Mouse (Mus musculus) neural tube, embryonic 15.5 days (tissue): ENCODE data around the gene Gm8947. TPM values are rescaled to one million over a fixed set of nuclear protein-coding genes. Genes with fewer than 3 reads are reported as not detected.
"Not testable (repeated sequence)": the region's sequence is repeated elsewhere in the genome, so short reads cannot be mapped to it uniquely, and the experiment has no call there.

Experiments used
- ATAC-seq: fragments of 200-750 bp; cut with Nextera tagmentation; 2 replicates; pipeline ENCODE4 v1.8.0; 2017; ENCODE audit warnings: mild to moderate bottlenecking, moderate TSS enrichment, moderate library complexity; ENCODE audit not compliant: low FRiP score
- H3K27ac ChIP-seq: fragments of 300-500 bp; sonication (generic); replicated peaks from 2 replicates; pipeline ENCODE4 v1.5.1; 2015; ENCODE audit warnings: mild to moderate bottlenecking, inconsistent platforms
- H3K27me3 ChIP-seq: fragments of 300-500 bp; sonication (generic); replicated peaks from 2 replicates; pipeline ENCODE4 v1.6.1; 2015; ENCODE audit warnings: inconsistent platforms
- H3K36me3 ChIP-seq: fragments of 300-500 bp; sonication (generic); 2 replicates; pipeline ENCODE4 v1.6.1; 2015; ENCODE audit warnings: inconsistent platforms
- H3K4me1 ChIP-seq: fragments of 300-500 bp; sonication (generic); 2 replicates; pipeline ENCODE4 v1.6.1; 2015; ENCODE audit warnings: inconsistent platforms
- H3K4me2 ChIP-seq: fragments of 300-500 bp; sonication (generic); 2 replicates; pipeline ENCODE4 v1.6.1; 2015; ENCODE audit warnings: inconsistent platforms, mild to moderate bottlenecking, moderate library complexity
- H3K4me3 ChIP-seq: fragments of 300-500 bp; sonication (generic); replicated peaks from 2 replicates; pipeline ENCODE4 v1.5.1; 2015; ENCODE audit warnings: mild to moderate bottlenecking, inconsistent platforms
- H3K9ac ChIP-seq: fragments of 300-500 bp; sonication (generic); replicated peaks from 2 replicates; pipeline ENCODE4 v1.6.1; 2015; ENCODE audit warnings: mild to moderate bottlenecking, inconsistent platforms
- H3K9me3 ChIP-seq: fragments of 300-500 bp; sonication (generic); replicated peaks from 2 replicates; pipeline ENCODE4 v1.6.1; 2016; ENCODE audit warnings: inconsistent platforms
- WGBS: fragments of 180-500 bp; shearing (Covaris S2); methylation state at CpG from one replicate; pipeline ENCODE4 v1.1.7; 2015; ENCODE audit warnings: mixed read lengths; 5-methylcytosine and 5-hydroxymethylcytosine counted together
- polyA plus RNA-seq: library from polyadenylated mRNA; unstranded; fragments of >200 nt; fragmentation: Nextera tagmentation; extraction: Ambion mirVana; gene quantifications from 2 replicates; pipeline ENCODE4 v1.2.1, GENCODE M21; 2015

Gene Gm8947
- polyA plus RNA-seq = not detected in 2 replicates

DNA sequence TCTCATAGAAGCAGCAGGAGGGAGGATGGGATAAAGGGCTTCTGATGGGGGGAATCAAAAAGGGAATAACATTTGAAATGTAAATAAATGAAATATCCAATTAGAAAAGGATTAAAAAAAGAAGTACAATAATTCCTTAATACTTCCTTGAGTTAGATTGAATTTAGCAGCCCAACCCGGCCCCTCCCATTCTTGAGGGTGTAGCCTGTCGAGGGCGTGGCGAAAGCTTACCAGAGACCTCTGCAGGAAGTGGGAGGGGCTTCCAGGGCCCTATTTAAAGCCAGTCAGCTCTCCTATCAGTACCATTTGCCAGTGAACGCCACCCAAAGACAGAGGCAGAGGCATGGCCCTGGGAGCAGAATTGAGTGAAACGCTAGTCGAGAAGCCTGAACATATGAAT lies at the start of gene Gm8947:
Gene Gm8947, plus strand, starts transcription at position 302 of the 400 bp plus-strand sequence.
- H3K27ac ChIP-seq, H3K27me3 ChIP-seq, H3K36me3 ChIP-seq, H3K4me2 ChIP-seq, H3K4me3 ChIP-seq, H3K4me1 ChIP-seq, ATAC-seq, H3K9me3 ChIP-seq, H3K9ac ChIP-seq: not testable (repeated sequence)
- no CpG with 5 or more reads among the region's 7 CpGs for WGBS

DNA sequence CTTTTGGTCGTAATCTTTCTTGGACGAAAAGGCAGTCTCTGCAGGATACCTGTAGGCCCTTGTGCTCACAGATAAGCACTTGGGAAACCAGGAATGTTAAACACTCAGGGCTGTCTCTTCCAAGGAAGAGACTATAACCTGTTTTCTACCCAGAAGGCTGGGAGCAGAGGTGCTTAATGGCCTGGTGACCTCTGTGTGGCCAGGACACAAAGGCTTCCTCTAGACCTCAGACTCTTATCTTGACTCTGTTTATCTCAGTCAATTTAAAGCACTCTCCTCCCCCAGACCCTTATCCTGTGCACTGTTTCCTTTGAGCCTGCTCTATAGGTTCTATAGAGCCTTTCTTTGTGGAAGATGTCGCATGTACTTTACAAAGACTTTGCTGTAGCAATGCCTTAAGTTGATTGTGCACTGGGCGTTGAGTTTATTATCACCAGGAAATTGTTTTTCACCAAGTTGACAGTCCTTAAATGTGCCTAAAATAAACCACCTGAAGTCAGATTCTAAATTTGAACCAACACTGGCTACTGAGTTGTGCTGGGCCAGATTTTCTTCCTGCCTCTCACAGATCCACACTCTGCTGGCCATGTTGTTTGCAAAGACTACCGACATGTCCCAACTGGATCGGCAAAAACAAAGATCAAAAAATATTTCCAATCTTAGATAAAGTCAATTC lies 47.6 kb upstream of the Gm8947 start:
- H3K4me3 ChIP-seq = no peak overlapping the region
- WGBS = 70% methylated on average over 6 of the region's 6 CpGs
- H3K27ac ChIP-seq = no peak overlapping the region
- no peaks in the 10 kb centered on the region for H3K27me3 ChIP-seq
- no peaks in the 10 kb centered on the region for H3K36me3 ChIP-seq
- no peak overlapping the region for H3K4me2 ChIP-seq
- ATAC-seq = no peak
- no peaks in the 10 kb centered on the region for H3K4me1 ChIP-seq
- H3K9ac ChIP-seq = no peak overlapping the region
- H3K9me3 ChIP-seq = no peaks in the 10 kb centered on the region

DNA sequence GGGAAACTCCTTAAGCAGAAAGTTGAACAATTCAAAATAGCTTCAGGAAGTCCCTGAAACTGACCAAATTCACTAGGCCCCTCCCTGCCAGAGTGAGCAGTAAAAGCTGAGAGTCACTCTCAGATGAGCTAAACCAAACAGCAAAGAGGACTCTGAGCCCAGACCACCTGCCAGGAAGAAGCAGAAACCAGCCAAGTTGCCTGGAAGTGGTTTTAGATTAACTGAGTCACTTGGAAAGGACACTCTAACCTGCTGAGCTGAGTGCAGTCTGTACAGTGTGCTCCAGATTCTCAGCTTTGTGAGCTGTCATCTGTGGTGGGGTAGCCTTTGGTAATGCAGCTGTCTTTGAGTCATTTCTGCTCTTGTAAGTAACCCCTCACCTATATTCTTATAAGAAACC lies 44.4 kb upstream of the Gm8947 start:
- Histone ChIP-seq H3K4me1 (no peaks in the 10 kb centered on the region), H3K4me2 (no peak overlapping the region), H3K27me3 (no peaks in the 10 kb centered on the region), H3K4me3 (no peak overlapping the region), H3K9me3 (no peaks in the 10 kb centered on the region), H3K36me3 (no peaks in the 10 kb centered on the region), H3K9ac (no peak overlapping the region), H3K27ac (no peak overlapping the region)
- ATAC-seq = no peak

DNA sequence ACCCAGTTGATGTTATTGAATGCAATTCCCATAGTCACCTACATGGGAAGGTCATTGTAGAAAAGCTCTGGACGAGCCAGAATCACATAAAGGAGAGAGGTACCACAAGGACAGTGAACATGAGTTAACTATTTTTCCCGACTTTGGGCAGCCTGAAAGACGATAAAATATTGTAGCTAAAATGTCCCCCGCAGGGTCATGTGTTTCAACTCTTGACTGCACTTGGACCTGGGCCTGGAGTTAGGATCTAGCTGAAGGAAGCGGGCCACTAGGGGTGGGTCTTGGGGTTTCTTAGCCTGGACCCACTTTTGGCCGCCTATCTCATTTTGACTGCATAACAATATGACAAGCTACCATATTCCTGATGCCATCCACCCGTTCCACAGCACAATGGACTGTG lies 42.0 kb upstream of the Gm8947 start:
- Histone ChIP-seq H3K9me3 (no peaks in the 10 kb centered on the region), H3K27ac (no peak overlapping the region), H3K27me3 (no peaks in the 10 kb centered on the region), H3K4me1 (no peaks in the 10 kb centered on the region), H3K4me3 (no peak overlapping the region), H3K36me3 (no peaks in the 10 kb centered on the region), H3K9ac (no peak overlapping the region), H3K4me2 (no peak overlapping the region)
- no peak for ATAC-seq
- WGBS = 96% methylated on average over 7 of the region's 7 CpGs

GRCm38 (mm10) chr1:151151089-151151488 lies 41.1 kb upstream of the Gm8947 start:
- no peak overlapping the region for H3K4me2 ChIP-seq
- no peak for ATAC-seq
- H3K4me1 ChIP-seq = no peaks in the 10 kb centered on the region
- H3K9ac ChIP-seq = no peak overlapping the region
- no peaks in the 10 kb centered on the region for H3K36me3 ChIP-seq
- no peaks in the 10 kb centered on the region for H3K9me3 ChIP-seq
- H3K4me3 ChIP-seq = no peak overlapping the region
- no peak overlapping the region for H3K27ac ChIP-seq
- H3K27me3 ChIP-seq = no peaks in the 10 kb centered on the region
- 77% methylated on average over 2 of the region's 2 CpGs for WGBS

GRCm38 (mm10) chr1:151153056-151153652 lies 39.0 kb upstream of the Gm8947 start:
- H3K9ac ChIP-seq = no peak overlapping the region
- no peaks in the 10 kb centered on the region for H3K27me3 ChIP-seq
- H3K27ac ChIP-seq = no peak overlapping the region
- H3K4me3 ChIP-seq = no peak overlapping the region
- 0 out of 2 replicates have a peak, but pooled peaks cover 2% of the 10 kb centered on the region for H3K4me1 ChIP-seq
- WGBS = 86% methylated on average over 6 of the region's 6 CpGs
- ATAC-seq = no peak
- H3K36me3 ChIP-seq = no peaks in the 10 kb centered on the region
- no peaks in the 10 kb centered on the region for H3K9me3 ChIP-seq
- H3K4me2 ChIP-seq = no peak overlapping the region

GRCm38 (mm10) chr1:151154131-151154530 lies 38.0 kb upstream of the Gm8947 start:
- H3K36me3 ChIP-seq, H3K27me3 ChIP-seq, H3K27ac ChIP-seq, H3K4me2 ChIP-seq, H3K4me3 ChIP-seq, ATAC-seq, H3K9ac ChIP-seq, H3K4me1 ChIP-seq, H3K9me3 ChIP-seq: not testable (repeated sequence)
- WGBS = 94% methylated on average over 9 of the region's 9 CpGs

DNA sequence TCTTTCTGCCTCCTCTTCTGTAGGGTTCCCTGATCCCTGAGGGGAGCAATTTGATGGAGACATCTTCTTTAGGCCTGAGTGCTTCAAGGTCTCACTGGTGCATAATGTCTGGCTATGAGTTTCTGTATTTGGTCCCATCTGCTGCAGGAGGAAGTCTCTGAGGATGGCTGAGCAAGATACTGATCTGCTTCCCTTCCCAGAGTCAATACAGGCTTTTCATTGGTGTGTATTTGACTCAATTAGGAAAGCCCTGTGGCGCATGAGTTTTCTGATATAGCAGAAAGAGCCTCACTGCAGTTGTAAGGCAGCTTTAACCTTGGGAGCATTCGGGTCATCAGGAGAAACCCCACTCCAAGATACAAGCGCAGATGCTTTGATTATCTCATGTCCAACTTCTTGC lies 36.0 kb upstream of the Gm8947 start:
- H3K27me3 ChIP-seq = no peaks in the 10 kb centered on the region
- H3K4me3 ChIP-seq = no peak overlapping the region
- no peak overlapping the region for H3K9ac ChIP-seq
- 96% methylated on average over 3 of the region's 3 CpGs for WGBS
- no peaks in the 10 kb centered on the region for H3K9me3 ChIP-seq
- H3K36me3 ChIP-seq = no peaks in the 10 kb centered on the region
- H3K27ac ChIP-seq = no peak overlapping the region
- H3K4me1 ChIP-seq = 0 out of 2 replicates have a peak, but pooled peaks cover 4% of the 10 kb centered on the region
- no peak overlapping the region for H3K4me2 ChIP-seq
- no peak for ATAC-seq

DNA sequence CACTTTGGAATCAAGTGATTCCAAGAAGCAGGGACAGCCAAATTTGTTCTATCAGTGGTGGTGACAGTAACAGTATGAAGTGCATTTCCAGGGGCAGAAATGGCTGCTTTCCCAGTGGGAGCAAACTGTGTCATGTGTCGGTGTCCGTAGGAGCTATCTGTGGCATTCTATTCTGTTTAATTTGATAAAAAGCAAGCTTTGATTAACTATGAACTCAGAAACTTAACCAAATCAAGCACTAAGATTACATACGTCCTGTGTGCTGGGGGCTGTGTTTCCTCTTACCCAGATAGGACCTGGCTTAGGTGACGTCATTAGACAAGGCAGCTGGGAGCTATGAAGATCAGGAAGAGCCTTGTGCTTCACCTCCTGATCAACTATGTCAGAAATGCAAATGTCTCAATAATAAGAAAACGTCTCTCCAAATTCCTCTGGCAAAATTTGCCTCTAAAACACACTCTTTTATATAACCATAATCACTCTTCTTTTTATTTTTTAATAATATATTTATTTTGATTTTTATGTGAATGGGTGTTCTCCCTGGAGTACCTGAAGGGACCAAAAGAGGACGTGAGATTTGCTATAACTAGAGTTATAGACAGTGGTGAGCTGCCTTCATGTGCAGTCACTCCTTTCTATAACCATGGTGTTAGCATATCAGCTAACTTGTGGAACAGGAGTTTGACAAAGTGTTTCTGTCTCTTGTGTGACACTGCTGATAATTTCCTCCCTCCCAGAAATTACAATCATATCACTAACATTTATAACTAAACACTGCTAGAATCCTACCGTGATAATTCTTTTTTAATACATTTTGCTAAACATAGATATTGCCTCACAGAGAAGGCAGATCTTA lies 35.2 kb upstream of the Gm8947 start:
- Histone ChIP-seq H3K9ac (no peak overlapping the region), H3K36me3 (no peaks in the 10 kb centered on the region), H3K4me1 (0 out of 2 replicates have a peak, but pooled peaks cover 4% of the 10 kb centered on the region), H3K27me3 (no peaks in the 10 kb centered on the region), H3K4me2 (no peak overlapping the region), H3K4me3 (no peak overlapping the region), H3K9me3 (no peaks in the 10 kb centered on the region), H3K27ac (no peak overlapping the region)
- ATAC-seq = no peak
- 79% methylated on average over 7 of the region's 7 CpGs for WGBS

- no peak for ATAC-seq
- 30% methylated on average over 9 of the region's 9 CpGs for WGBS
- Histone ChIP-seq H3K4me1 (0 out of 2 replicates have a peak, but pooled peaks cover 4% of the 10 kb centered on the region), H3K9me3 (no peaks in the 10 kb centered on the region), H3K27ac (no peak overlapping the region), H3K9ac (no peak overlapping the region), H3K36me3 (no peaks in the 10 kb centered on the region), H3K4me3 (no peak overlapping the region), H3K27me3 (no peaks in the 10 kb centered on the region), H3K4me2 (no peak overlapping the region)
Observed at GRCm38 (mm10) chr1:151157963-151158856, 34.0 kb upstream of the Gm8947 start.

DNA sequence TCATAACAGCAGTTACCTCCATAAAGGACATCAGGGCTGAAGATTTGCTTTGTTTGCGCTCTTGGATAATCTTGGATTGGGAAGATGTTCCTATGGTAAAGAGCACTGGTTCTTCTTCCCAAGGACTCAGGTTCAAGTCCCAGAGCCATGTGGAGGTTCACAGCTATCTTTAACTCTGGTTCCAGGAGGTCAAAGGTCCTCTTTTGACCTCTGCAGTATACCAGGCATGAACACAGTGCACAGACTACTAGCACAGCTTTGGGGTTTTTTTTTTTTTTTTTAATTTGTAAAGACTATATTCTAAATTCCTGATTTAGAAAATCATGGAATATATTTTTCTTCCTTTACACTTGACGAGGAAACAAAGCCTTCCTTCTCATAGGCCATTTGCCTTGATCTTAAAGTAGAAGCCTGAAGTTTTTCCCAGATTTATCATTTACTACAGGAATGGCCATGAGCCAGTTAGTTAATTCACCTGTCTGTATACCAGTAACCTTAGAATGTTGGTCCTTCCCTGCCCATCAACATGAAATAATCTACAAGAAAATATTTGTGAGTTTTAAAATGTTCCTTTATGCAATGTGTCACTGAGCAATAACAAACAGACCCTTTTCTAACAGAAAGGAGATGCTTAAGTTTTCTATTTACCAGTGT lies 33.2 kb upstream of the Gm8947 start:
- Histone ChIP-seq H3K4me2 (no peak overlapping the region), H3K36me3 (no peaks in the 10 kb centered on the region), H3K27ac (no peak overlapping the region), H3K27me3 (no peaks in the 10 kb centered on the region), H3K4me3 (no peak overlapping the region), H3K4me1 (0 out of 2 replicates have a peak, but pooled peaks cover 4% of the 10 kb centered on the region), H3K9ac (no peak overlapping the region), H3K9me3 (no peaks in the 10 kb centered on the region)
- ATAC-seq = no peak
- 90% methylated on average over 2 of the region's 2 CpGs for WGBS
